Mouse (Mus musculus): ENCODE results near the gene Ncapg2. TPM values are rescaled to one million over a fixed set of nuclear protein-coding genes. Genes with fewer than 3 reads are reported as not detected.

Gene Ncapg2
- 100 to 1,000 TPM in 3 of 26 experiments, 10 to 100 TPM in 23; 14.9 to 122 (median 41.2) TPM for total RNA-seq (2018; cell fraction: chromatin; rRNA removed)
- 10 to 100 TPM in 25 of 26 experiments, 1 to 10 TPM in 1; 8.6 to 93.5 (median 33.9) TPM for total RNA-seq (2018; cell fraction: cytosol; rRNA removed)
- 100 to 1,000 TPM in 3 of 26 experiments, 10 to 100 TPM in 23; 21.0 to 154 (median 50.7) TPM for total RNA-seq (2018; cell fraction: nucleus; rRNA removed)
- polyA plus RNA-seq (2018): 30.2 to 112 TPM (median 42.3 TPM) in 3 replicates

GRCm38 (mm10) chr12:116405045-116405835 lies at the start of gene Ncapg2:
Gene Ncapg2 (plus strand): TSS chr12:116405402.
- no peaks in the 10 kb centered on the region for H3K36me3 ChIP-seq (ENCODE audit: inconsistent target)
- H3K79me2 ChIP-seq (ENCODE audit: inconsistent target): peaks cover 44% of the 10 kb centered on the region
- peak within 1 kb of the TSS; percentile 96 for H3K4me3 ChIP-seq (ENCODE audit: inconsistent target)
- under 1% methylated on average over 56 of the region's 72 CpGs for WGBS (ENCODE audit: missing documents)
- peak within 1 kb of the TSS; percentile 68 for H3K27ac ChIP-seq

DNA sequence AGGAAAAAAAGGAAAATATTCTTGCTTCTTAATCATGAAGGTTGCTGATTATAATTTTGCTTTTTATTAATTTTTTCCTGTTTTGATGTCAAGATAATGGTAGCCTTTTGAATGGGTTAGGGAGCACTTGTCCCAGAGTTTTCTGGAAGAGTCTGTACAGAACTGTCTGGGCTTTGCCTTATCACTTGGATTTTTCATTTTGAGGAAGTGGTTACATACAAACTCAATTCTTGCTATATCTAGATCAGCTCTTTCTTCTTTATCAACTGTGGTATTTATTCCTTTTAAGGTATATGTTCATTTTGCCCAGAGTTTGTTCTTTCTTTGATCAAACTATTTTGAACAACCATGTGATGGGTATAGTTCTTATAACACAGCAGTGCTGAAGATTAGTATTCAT lies 43.1 kb upstream of the Ncapg2 start:
- no peak overlapping the region for H3K27ac ChIP-seq
- H3K4me3 ChIP-seq (ENCODE audit: inconsistent target): no peak overlapping the region
- H3K36me3 ChIP-seq (ENCODE audit: inconsistent target): peaks cover 22% of the 10 kb centered on the region; the same call in 1 of the 2 replicates
- H3K79me2 ChIP-seq (ENCODE audit: inconsistent target): no peaks in the 10 kb centered on the region

GRCm38 (mm10) chr12:116366900-116367299 lies 38.3 kb upstream of the Ncapg2 start:
- Histone ChIP-seq H3K27ac (no peak overlapping the region), H3K36me3 (ENCODE audit: inconsistent target) (peaks cover 29% of the 10 kb centered on the region), H3K79me2 (ENCODE audit: inconsistent target) (no peaks in the 10 kb centered on the region), H3K4me3 (ENCODE audit: inconsistent target) (no peak overlapping the region)
- WGBS (ENCODE audit: missing documents): 98% methylated on average over 3 of the region's 3 CpGs

DNA sequence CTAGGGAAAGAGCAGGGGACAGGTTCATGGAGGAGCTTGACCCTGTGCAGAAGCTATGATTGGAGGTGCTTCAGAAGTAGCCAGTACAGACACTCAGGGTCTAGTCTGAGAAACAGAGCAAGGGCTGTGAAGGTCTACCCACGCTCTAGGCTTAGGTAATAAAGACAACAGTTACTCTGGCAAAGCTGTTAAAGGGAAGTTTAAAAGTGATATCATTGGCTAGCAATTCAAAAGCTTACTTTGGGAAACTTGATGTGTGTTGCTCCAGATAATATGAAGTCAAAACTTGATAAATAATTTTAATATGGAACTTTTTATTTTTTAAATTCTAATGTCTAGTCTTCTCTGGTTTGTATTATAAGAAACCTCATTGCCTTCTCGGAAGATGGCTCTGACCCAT lies 37.9 kb upstream of the Ncapg2 start:
- H3K27ac ChIP-seq: no peak overlapping the region
- 92% methylated on average over 2 of the region's 2 CpGs for WGBS (ENCODE audit: missing documents)
- no peak overlapping the region for H3K4me3 ChIP-seq (ENCODE audit: inconsistent target)
- peaks cover 29% of the 10 kb centered on the region for H3K36me3 ChIP-seq (ENCODE audit: inconsistent target)
- H3K79me2 ChIP-seq (ENCODE audit: inconsistent target): no peaks in the 10 kb centered on the region

- Histone ChIP-seq H3K79me2 (ENCODE audit: inconsistent target) (no peaks in the 10 kb centered on the region), H3K27ac (no peak overlapping the region), H3K4me3 (ENCODE audit: inconsistent target) (no peak overlapping the region), H3K36me3 (ENCODE audit: inconsistent target) (peaks cover 29% of the 10 kb centered on the region)
- 93% methylated on average over 2 of the region's 2 CpGs for WGBS (ENCODE audit: missing documents)
Observed at GRCm38 (mm10) chr12:116368857-116369256, 36.3 kb upstream of the Ncapg2 start.

DNA sequence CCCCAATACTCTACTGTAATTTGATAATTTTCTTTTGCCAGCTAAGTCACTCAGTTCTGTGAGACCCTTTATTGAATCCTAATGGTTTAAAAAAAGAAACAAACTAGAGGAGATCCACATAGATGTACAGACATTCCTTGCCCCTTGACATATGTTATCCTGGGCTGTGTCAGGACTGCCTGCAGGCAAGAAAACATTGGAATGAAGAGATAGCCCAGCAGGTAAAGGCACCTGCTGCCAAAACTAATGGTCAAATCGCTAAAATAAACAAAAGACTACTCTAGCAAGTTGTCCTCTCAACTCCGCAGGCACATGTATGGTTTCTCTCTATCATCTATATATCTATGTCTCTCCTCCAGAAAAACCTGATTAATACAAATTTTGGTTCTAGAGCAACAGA lies 22.1 kb upstream of the Ncapg2 start:
- 93% methylated on average over 2 of the region's 2 CpGs for WGBS (ENCODE audit: missing documents)
- Histone ChIP-seq H3K4me3 (ENCODE audit: inconsistent target) (no peak overlapping the region), H3K27ac (no peak overlapping the region), H3K79me2 (ENCODE audit: inconsistent target) (no peaks in the 10 kb centered on the region), H3K36me3 (ENCODE audit: inconsistent target) (no peaks in the 10 kb centered on the region)

- Histone ChIP-seq H3K27ac (no peak overlapping the region), H3K4me3 (ENCODE audit: inconsistent target) (no peak overlapping the region), H3K36me3 (ENCODE audit: inconsistent target) (no peaks in the 10 kb centered on the region), H3K79me2 (ENCODE audit: inconsistent target) (no peaks in the 10 kb centered on the region)
Observed at GRCm38 (mm10) chr12:116383995-116384394, 21.2 kb upstream of the Ncapg2 start.

DNA sequence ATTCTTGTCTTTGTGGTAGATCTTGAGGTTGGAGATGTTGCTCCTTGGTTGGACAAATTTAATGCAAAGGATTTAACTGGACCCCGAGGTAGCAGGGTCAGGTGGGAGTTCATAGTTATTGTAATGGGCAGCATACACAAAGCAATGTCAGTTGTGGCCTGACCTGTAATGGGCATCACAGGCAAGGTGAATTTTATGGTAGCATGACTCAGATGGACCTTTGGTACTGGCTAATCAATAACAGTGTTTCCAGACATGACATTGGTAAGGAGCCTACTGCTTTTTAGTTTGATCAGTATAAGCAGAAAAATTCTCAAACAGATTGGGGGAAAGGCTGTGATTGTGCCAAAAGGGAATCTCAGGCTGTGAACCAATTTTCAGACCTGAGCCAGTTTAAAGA lies 18.4 kb upstream of the Ncapg2 start:
- 82% methylated on average over 1 of the region's 1 CpGs for WGBS (ENCODE audit: missing documents)
- Histone ChIP-seq H3K79me2 (ENCODE audit: inconsistent target) (no peaks in the 10 kb centered on the region), H3K4me3 (ENCODE audit: inconsistent target) (no peak overlapping the region), H3K27ac (no peak overlapping the region), H3K36me3 (ENCODE audit: inconsistent target) (no peaks in the 10 kb centered on the region)

GRCm38 (mm10) chr12:116389868-116390267 lies 15.3 kb upstream of the Ncapg2 start:
- 73% methylated on average over 1 of the region's 1 CpGs for WGBS (ENCODE audit: missing documents)
- Histone ChIP-seq H3K27ac (no peak overlapping the region), H3K79me2 (ENCODE audit: inconsistent target) (no peaks in the 10 kb centered on the region), H3K36me3 (ENCODE audit: inconsistent target) (no peaks in the 10 kb centered on the region), H3K4me3 (ENCODE audit: inconsistent target) (no peak overlapping the region)

DNA sequence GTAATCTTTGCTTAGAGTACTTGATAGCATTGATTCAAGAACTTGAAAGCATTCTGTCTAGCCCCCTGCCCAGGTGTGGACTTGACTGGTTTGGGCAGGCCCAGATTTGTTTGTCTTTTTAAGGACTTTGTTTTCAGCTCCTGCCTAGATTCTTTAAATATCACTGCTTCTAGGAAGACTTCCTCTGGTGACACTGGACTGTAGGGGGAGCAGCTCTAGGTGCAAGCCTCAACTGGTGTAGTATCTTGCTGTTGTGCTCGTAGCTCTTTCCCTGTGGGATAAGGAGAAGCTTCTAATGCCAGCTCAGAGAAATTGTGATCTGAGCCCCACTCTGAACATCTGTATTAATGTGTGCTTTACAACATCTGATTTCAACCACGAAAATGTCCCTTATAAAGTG lies 10.9 kb upstream of the Ncapg2 start:
- Histone ChIP-seq H3K4me3 (ENCODE audit: inconsistent target) (no peak overlapping the region), H3K27ac (no peak overlapping the region), H3K36me3 (ENCODE audit: inconsistent target) (no peaks in the 10 kb centered on the region), H3K79me2 (ENCODE audit: inconsistent target) (no peaks in the 10 kb centered on the region)
- 90% methylated on average over 2 of the region's 2 CpGs for WGBS (ENCODE audit: missing documents)

DNA sequence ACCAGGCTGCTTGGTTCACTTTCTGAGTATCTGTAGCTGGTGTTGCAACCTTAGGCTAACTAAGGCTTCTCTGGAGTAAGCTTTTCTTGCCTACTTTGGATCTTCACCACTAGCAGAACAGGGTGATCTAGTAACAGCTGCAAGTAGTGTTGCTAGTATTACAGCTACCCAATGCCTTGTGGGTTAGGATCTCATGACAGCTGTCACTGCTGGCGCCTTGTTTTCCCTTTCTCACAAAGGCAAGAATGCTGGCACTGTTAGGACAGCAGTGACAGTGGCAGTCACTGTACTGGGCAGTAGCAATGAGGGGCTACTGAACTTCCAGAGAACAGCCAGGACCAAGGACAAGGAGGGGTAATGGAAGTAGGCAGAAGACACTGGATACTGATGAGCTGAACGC lies 9.9 kb upstream of the Ncapg2 start:
- WGBS (ENCODE audit: missing documents): 92% methylated on average over 2 of the region's 2 CpGs
- H3K79me2 ChIP-seq (ENCODE audit: inconsistent target): no peaks in the 10 kb centered on the region
- no peak overlapping the region for H3K27ac ChIP-seq
- H3K36me3 ChIP-seq (ENCODE audit: inconsistent target): no peaks in the 10 kb centered on the region
- H3K4me3 ChIP-seq (ENCODE audit: inconsistent target): no peak overlapping the region

- Histone ChIP-seq H3K36me3 (ENCODE audit: inconsistent target) (no peaks in the 10 kb centered on the region), H3K79me2 (ENCODE audit: inconsistent target) (no peaks in the 10 kb centered on the region), H3K4me3 (ENCODE audit: inconsistent target) (no peak overlapping the region), H3K27ac (no peak overlapping the region)
- WGBS (ENCODE audit: missing documents): 71% methylated on average over 2 of the region's 2 CpGs
Observed at GRCm38 (mm10) chr12:116396072-116396695, 9.0 kb upstream of the Ncapg2 start.

DNA sequence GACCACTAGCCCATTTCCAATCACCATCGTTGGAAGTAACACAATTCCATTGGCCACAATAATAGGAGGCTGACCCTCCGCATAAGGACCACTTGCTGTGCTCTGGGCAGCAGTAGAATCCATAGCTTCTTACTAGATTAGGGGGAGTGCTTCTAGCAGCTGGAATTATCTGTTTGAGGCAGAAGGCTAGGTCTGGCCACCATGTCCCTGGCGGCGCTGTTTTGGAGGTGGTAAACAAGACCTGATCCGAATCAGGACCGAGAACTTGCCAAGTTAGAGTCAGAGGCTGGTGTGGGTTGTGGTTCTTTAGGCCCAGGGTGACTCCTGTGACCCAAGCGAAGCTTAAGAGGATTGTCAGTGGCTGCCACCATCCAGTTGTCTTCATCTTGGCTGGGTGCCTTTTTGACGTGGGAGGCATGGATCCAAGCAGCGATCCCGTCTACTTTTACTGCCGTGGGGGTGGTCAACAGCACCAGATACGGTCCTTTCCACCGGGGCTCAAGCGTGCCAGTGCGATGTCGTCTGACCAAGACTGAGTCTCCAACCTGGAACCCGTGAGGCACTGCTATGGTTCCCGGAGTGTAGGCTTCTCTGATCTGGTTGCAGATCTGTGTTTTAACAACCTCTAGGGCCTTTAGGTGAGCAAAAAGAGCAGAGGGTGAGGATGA lies 1.1 kb upstream of the Ncapg2 start:
- WGBS (ENCODE audit: missing documents): 97% methylated on average over 18 of the region's 18 CpGs
- H3K4me3 ChIP-seq (ENCODE audit: inconsistent target): peak overlapping the region; percentile 38; the same call in 1 of the 2 replicates
- no peaks in the 10 kb centered on the region for H3K36me3 ChIP-seq (ENCODE audit: inconsistent target)
- peak overlapping the region; percentile 29; the same call in 1 of the 2 replicates for H3K27ac ChIP-seq
- H3K79me2 ChIP-seq (ENCODE audit: inconsistent target): peaks cover 33% of the 10 kb centered on the region

GRCm38 (mm10) chr12:116405836-116406155 lies 594 bp downstream of the Ncapg2 start:
- Histone ChIP-seq H3K36me3 (ENCODE audit: inconsistent target) (no peaks in the 10 kb centered on the region), H3K4me3 (ENCODE audit: inconsistent target) (peak overlapping the region; percentile 96), H3K79me2 (ENCODE audit: inconsistent target) (peaks cover 47% of the 10 kb centered on the region), H3K27ac (peak overlapping the region; percentile 68)
- 7% methylated on average over 8 of the region's 8 CpGs for WGBS (ENCODE audit: missing documents)

DNA sequence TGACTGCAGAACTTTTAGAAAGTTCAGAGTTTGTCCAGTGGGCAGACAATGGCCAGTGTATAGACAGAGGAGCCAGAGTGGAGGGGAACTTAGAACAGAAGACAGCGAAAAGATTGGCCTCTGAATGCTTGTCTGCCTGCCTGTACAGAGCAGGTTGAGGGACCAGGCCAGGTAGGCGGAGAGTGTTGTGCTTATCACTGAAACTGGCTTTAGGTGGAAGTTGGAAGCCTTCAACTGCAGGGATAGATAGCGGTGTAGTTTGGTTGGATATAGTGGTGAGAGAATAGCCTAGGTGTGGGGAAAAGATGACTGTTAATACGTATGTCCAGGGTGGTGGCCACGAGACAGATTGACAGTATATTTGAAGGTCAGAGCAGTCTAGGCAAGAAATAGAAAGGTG lies 2.7 kb downstream of the Ncapg2 start:
- H3K36me3 ChIP-seq (ENCODE audit: inconsistent target): no peaks in the 10 kb centered on the region
- H3K4me3 ChIP-seq (ENCODE audit: inconsistent target): no peak overlapping the region
- 99% methylated on average over 5 of the region's 5 CpGs for WGBS (ENCODE audit: missing documents)

More for the DNA sequence above, 2.7 kb downstream of the Ncapg2 start:
- H3K27ac ChIP-seq: no peak overlapping the region
- H3K79me2 ChIP-seq (ENCODE audit: inconsistent target): peaks cover 52% of the 10 kb centered on the region

Data from macrophage (primary cell).